ENCODE assay signal across 24 mouse cellular contexts in genomic region chr13:20855893-20856292, GRCm38 (mm10).
DNase-seq lines count a peak whose midpoint lies in the region; ATAC-seq and TF ChIP-seq lines count a peak whose summit lies in the region.
"Had no signal": no experiment of that assay in that cellular context is flagged by ENCODE, and none has a peak within 500 bp of the region (broad histone marks: within the 10 kb centered on the region; RNA-seq: fewer than 3 reads in every experiment).

No protein-coding gene starts in this region.

- no peaks in the 10 kb centered on the region for H3K27me3 ChIP-seq in forebrain, embryonic 15.5 days
- no peaks in the 10 kb centered on the region for H3K27me3 ChIP-seq in forebrain, embryonic 11.5 days (ENCODE audit: control insufficient read depth, insufficient read depth, low read length)
- no peaks in the 10 kb centered on the region for H3K27me3 ChIP-seq in lung, embryonic 14.5 days (ENCODE audit: insufficient read depth, low read length)
- H3K27me3 ChIP-seq: embryonic facial prominence, embryonic 13.5 days; heart, embryonic 12.5 days; hindbrain, embryonic 13.5 days; limb, embryonic 15.5 days; liver, embryonic 13.5 days had no signal

- H3K4me2 ChIP-seq in forebrain, embryonic 15.5 days (replicated peaks), result no peak overlapping the region
- H3K4me2 ChIP-seq in forebrain, embryonic 11.5 days (ENCODE audit: low read depth, low read length, severe bottlenecking), result no peak overlapping the region
- H3K4me2 ChIP-seq in lung, embryonic 14.5 days, result no peak overlapping the region
- H3K4me2 ChIP-seq: embryonic facial prominence, embryonic 13.5 days; heart, embryonic 12.5 days; hindbrain, embryonic 13.5 days; limb, embryonic 15.5 days; liver, embryonic 13.5 days had no signal

- H3K4me1 ChIP-seq in forebrain, embryonic 15.5 days, result peaks cover 4% of the 10 kb centered on the region; the same call in 1 of the 2 replicates
- H3K4me1 ChIP-seq in forebrain, embryonic 11.5 days (replicated peaks; ENCODE audit: control insufficient read depth, insufficient read depth, low read length), result no peaks in the 10 kb centered on the region
- no peaks in the 10 kb centered on the region for H3K4me1 ChIP-seq in lung, embryonic 14.5 days (ENCODE audit: insufficient read depth)
- H3K4me1 ChIP-seq: embryonic facial prominence, embryonic 13.5 days; heart, embryonic 12.5 days; hindbrain, embryonic 13.5 days; limb, embryonic 10.5 days; limb, embryonic 15.5 days; liver, embryonic 13.5 days had no signal

- H3K36me3 ChIP-seq in forebrain, embryonic 15.5 days, result no peaks in the 10 kb centered on the region
- no peaks in the 10 kb centered on the region for H3K36me3 ChIP-seq in forebrain, embryonic 11.5 days (ENCODE audit: control insufficient read depth, insufficient read depth, low read length)
- H3K36me3 ChIP-seq in lung, embryonic 14.5 days (ENCODE audit: insufficient read depth), result no peaks in the 10 kb centered on the region
- H3K36me3 ChIP-seq: embryonic facial prominence, embryonic 13.5 days; heart, embryonic 12.5 days; hindbrain, embryonic 13.5 days; limb, embryonic 10.5 days; limb, embryonic 15.5 days; liver, embryonic 13.5 days had no signal

- 45% methylated on average over 3 of the region's 3 CpGs for WGBS in forebrain, embryonic 15.5 days
- WGBS in forebrain, embryonic 11.5 days, result 70% methylated on average over 3 of the region's 3 CpGs
- WGBS in lung, embryonic 14.5 days, result 33% methylated on average over 3 of the region's 3 CpGs

- no peak overlapping the region for H3K4me3 ChIP-seq in forebrain, embryonic 15.5 days
- H3K4me3 ChIP-seq in forebrain, embryonic 11.5 days (ENCODE audit: low read depth, low read length), result no peak overlapping the region
- no peak overlapping the region for H3K4me3 ChIP-seq in lung, embryonic 14.5 days (ENCODE audit: low read depth, low read length)
- H3K4me3 ChIP-seq: embryonic facial prominence, embryonic 13.5 days; heart, adult 2 months; heart, embryonic 12.5 days; hindbrain, embryonic 13.5 days; limb, embryonic 10.5 days; limb, embryonic 15.5 days; liver, embryonic 13.5 days had no signal

- DNase-seq in forebrain, embryonic 11.5 days (ENCODE audit: low spot score), result no peak
- DNase-seq in lung, embryonic 14.5 days, result peak; percentile 4
- DNase-seq in lung, postnatal 10 days, result no peak
- DNase-seq in brain, embryonic 14.5 days (ENCODE audit: low read depth), result peak; percentile 3
- peak; percentile 4 for DNase-seq in telencephalon, adult 2 months (ENCODE audit: low read depth, low spot score)
- DNase-seq: adrenal gland, postnatal 14 days; cerebellum, adult 18-20 months; heart, adult 2 months; heart, postnatal 4 days; kidney, adult 11 months; kidney, postnatal 14 days; liver, embryonic 13.5 days; lung, adult 18-20 months; lung, postnatal 14 days; midbrain, embryonic 14.5 days; thymus, adult 18-20 months; thymus, postnatal 36 days had no signal

- H3K27ac ChIP-seq in forebrain, embryonic 15.5 days (replicated peaks), result no peak overlapping the region
- no peak overlapping the region for H3K27ac ChIP-seq in forebrain, embryonic 11.5 days (ENCODE audit: low read depth, low read length)
- no peak overlapping the region for H3K27ac ChIP-seq in lung, embryonic 14.5 days (ENCODE audit: low read depth)
- H3K27ac ChIP-seq: embryonic facial prominence, embryonic 13.5 days; heart, adult 2 months; hindbrain, embryonic 13.5 days; limb, embryonic 10.5 days; limb, embryonic 15.5 days; liver, embryonic 13.5 days had no signal

- H3K9ac ChIP-seq in forebrain, embryonic 15.5 days (replicated peaks), result no peak overlapping the region
- H3K9ac ChIP-seq in forebrain, embryonic 11.5 days (ENCODE audit: low read length), result no peak overlapping the region
- no peak overlapping the region for H3K9ac ChIP-seq in lung, embryonic 14.5 days
- H3K9ac ChIP-seq: embryonic facial prominence, embryonic 13.5 days; heart, embryonic 12.5 days; hindbrain, embryonic 13.5 days; limb, embryonic 15.5 days; liver, embryonic 13.5 days had no signal

- no peaks in the 10 kb centered on the region for H3K9me3 ChIP-seq in forebrain, embryonic 15.5 days
- no peaks in the 10 kb centered on the region for H3K9me3 ChIP-seq in forebrain, embryonic 11.5 days (ENCODE audit: control insufficient read depth, low read length)
- no peaks in the 10 kb centered on the region for H3K9me3 ChIP-seq in lung, embryonic 14.5 days (ENCODE audit: low read depth, low read length)
- H3K9me3 ChIP-seq: embryonic facial prominence, embryonic 13.5 days; heart, embryonic 12.5 days; hindbrain, embryonic 13.5 days; limb, embryonic 10.5 days; limb, embryonic 15.5 days; liver, embryonic 13.5 days had no signal

- ATAC-seq in forebrain, embryonic 15.5 days (replicated peaks), result peak; percentile 63
- ATAC-seq in forebrain, embryonic 11.5 days (replicated peaks; ENCODE audit: low FRiP score), result no peak
- no peak for ATAC-seq in lung, embryonic 14.5 days (ENCODE audit: insufficient read depth)
- ATAC-seq in CD4-positive, CD25-positive, alpha-beta regulatory T cell, adult 4 months, result no peak

- no peak for TF ChIP-seq POLR2A in brain, embryonic 14.5 days (IDR thresholded peaks at IDR 0.05; ENCODE audit: borderline replicate concordance, extremely low read depth, insufficient read depth, insufficient read length, poor library complexity, severe bottlenecking)

- TF ChIP-seq CTCF in lung, embryonic 14.5 days (IDR thresholded peaks at IDR 0.05; ENCODE audit: low read depth), result no peak
- no peak for TF ChIP-seq CTCF in brain, embryonic 14.5 days (IDR thresholded peaks at IDR 0.05; ENCODE audit: borderline replicate concordance, extremely low read depth, insufficient read depth, insufficient read length)

Comparison
In these comparisons a context has a peak if more than half of its experiments do, and no peak if none do; other contexts are left out.
1. DNase-seq: peak in lung, embryonic 14.5 days (single experiment), brain, embryonic 14.5 days (single experiment) and telencephalon, adult 2 months (single experiment); none in forebrain, embryonic 11.5 days (single experiment) and lung, postnatal 10 days (single experiment).